14 mouse cellular contexts compared by ENCODE assay signal in genomic region chr10:70901193-70901875, GRCm38 (mm10).
A peak's percentile ranks its signal among the peaks of the same experiment; 100 is the strongest.
DNase-seq lines count a peak whose midpoint lies in the region; ATAC-seq lines count a peak whose summit lies in the region.
"Had no signal": no experiment of that assay in that cellular context is flagged by ENCODE, and none has a peak within 500 bp of the region (broad histone marks: within the 10 kb centered on the region; RNA-seq: fewer than 3 reads in every experiment).

No protein-coding gene starts in this region.

- ATAC-seq in neural tube, embryonic 12.5 days (ENCODE audit: low FRiP score, low read depth): peak; percentile 56; the same call in 1 of the 2 replicates
- no peak for ATAC-seq in neural tube, embryonic 15.5 days (ENCODE audit: low FRiP score)
- peak; percentile 32; the same call in 1 of the 2 replicates for ATAC-seq in hindbrain, embryonic 13.5 days (ENCODE audit: low FRiP score)
- ATAC-seq in heart, embryonic 11.5 days (replicated peaks; ENCODE audit: insufficient number of reproducible peaks, low FRiP score, low TSS enrichment): no peak
- ATAC-seq: activated CD4-positive, CD25-positive, alpha-beta regulatory T cell, adult 4 months; intestine, embryonic 15.5 days had no signal

- no peaks in the 10 kb centered on the region for H3K4me1 ChIP-seq in neural tube, embryonic 12.5 days
- no peaks in the 10 kb centered on the region for H3K4me1 ChIP-seq in neural tube, embryonic 15.5 days
- H3K4me1 ChIP-seq in hindbrain, embryonic 13.5 days (replicated peaks): peaks cover 23% of the 10 kb centered on the region
- H3K4me1 ChIP-seq in midbrain, embryonic 10.5 days: peaks cover 29% of the 10 kb centered on the region
- no peaks in the 10 kb centered on the region for H3K4me1 ChIP-seq in heart, embryonic 11.5 days (ENCODE audit: control insufficient read depth, insufficient read depth, low read length)
- H3K4me1 ChIP-seq: intestine, embryonic 15.5 days had no signal

- DNase-seq in midbrain, embryonic 10.5 days (ENCODE audit: low spot score): peak; percentile 47
- DNase-seq in T-cell, adult 2 months (ENCODE audit: low spot score): no peak
- no peak for DNase-seq in urinary bladder, adult 2 months (ENCODE audit: low spot score)
- DNase-seq in urinary bladder, postnatal 25 days (ENCODE audit: low spot score): no peak
- DNase-seq: heart, adult 2 months had no signal

- no peak overlapping the region for H3K9ac ChIP-seq in neural tube, embryonic 12.5 days
- H3K9ac ChIP-seq in neural tube, embryonic 15.5 days (replicated peaks): no peak overlapping the region
- no peak overlapping the region for H3K9ac ChIP-seq in hindbrain, embryonic 13.5 days
- H3K9ac ChIP-seq in heart, embryonic 11.5 days (ENCODE audit: low read depth, low read length): no peak overlapping the region
- H3K9ac ChIP-seq: intestine, embryonic 15.5 days; liver, embryonic 14.5 days had no signal

- H3K36me3 ChIP-seq in neural tube, embryonic 12.5 days: no peaks in the 10 kb centered on the region
- H3K36me3 ChIP-seq in neural tube, embryonic 15.5 days: no peaks in the 10 kb centered on the region
- H3K36me3 ChIP-seq in hindbrain, embryonic 13.5 days: no peaks in the 10 kb centered on the region
- H3K36me3 ChIP-seq in midbrain, embryonic 10.5 days: no peaks in the 10 kb centered on the region
- no peaks in the 10 kb centered on the region for H3K36me3 ChIP-seq in heart, embryonic 11.5 days (ENCODE audit: control insufficient read depth, insufficient read depth, low read length)
- H3K36me3 ChIP-seq: intestine, embryonic 15.5 days had no signal

- H3K27ac ChIP-seq in neural tube, embryonic 12.5 days: no peak overlapping the region
- H3K27ac ChIP-seq in neural tube, embryonic 15.5 days (replicated peaks): no peak overlapping the region
- H3K27ac ChIP-seq in hindbrain, embryonic 13.5 days: no peak overlapping the region
- peak overlapping the region; percentile 52; the same call in 1 of the 2 replicates for H3K27ac ChIP-seq in midbrain, embryonic 10.5 days (replicated peaks)
- no peak overlapping the region for H3K27ac ChIP-seq in heart, embryonic 11.5 days (ENCODE audit: low read depth, low read length)
- H3K27ac ChIP-seq: heart, adult 2 months; intestine, embryonic 15.5 days; liver, embryonic 14.5 days had no signal

- H3K9me3 ChIP-seq in neural tube, embryonic 12.5 days: no peaks in the 10 kb centered on the region
- no peaks in the 10 kb centered on the region for H3K9me3 ChIP-seq in neural tube, embryonic 15.5 days (replicated peaks)
- H3K9me3 ChIP-seq in hindbrain, embryonic 13.5 days: no peaks in the 10 kb centered on the region
- no peaks in the 10 kb centered on the region for H3K9me3 ChIP-seq in midbrain, embryonic 10.5 days (replicated peaks)
- no peaks in the 10 kb centered on the region for H3K9me3 ChIP-seq in heart, embryonic 11.5 days (replicated peaks; ENCODE audit: control insufficient read depth, low read length)
- H3K9me3 ChIP-seq: intestine, embryonic 15.5 days had no signal

- WGBS in neural tube, embryonic 12.5 days: 74% methylated on average over 11 of the region's 11 CpGs
- 65% methylated on average over 11 of the region's 11 CpGs for WGBS in neural tube, embryonic 15.5 days
- 67% methylated on average over 11 of the region's 11 CpGs for WGBS in hindbrain, embryonic 13.5 days
- WGBS in midbrain, embryonic 10.5 days: 54% methylated on average over 11 of the region's 11 CpGs
- 72% methylated on average over 11 of the region's 11 CpGs for WGBS in heart, embryonic 11.5 days (ENCODE audit: insufficient replicate concordance)

- no peaks in the 10 kb centered on the region for H3K27me3 ChIP-seq in neural tube, embryonic 12.5 days (replicated peaks)
- no peaks in the 10 kb centered on the region for H3K27me3 ChIP-seq in neural tube, embryonic 15.5 days (replicated peaks)
- no peaks in the 10 kb centered on the region for H3K27me3 ChIP-seq in hindbrain, embryonic 13.5 days
- no peaks in the 10 kb centered on the region for H3K27me3 ChIP-seq in midbrain, embryonic 10.5 days (ENCODE audit: low read depth, poor library complexity, severe bottlenecking)
- H3K27me3 ChIP-seq in heart, embryonic 11.5 days (ENCODE audit: control insufficient read depth, insufficient read depth, low read length): no peaks in the 10 kb centered on the region
- H3K27me3 ChIP-seq: CH12.LX; intestine, embryonic 15.5 days had no signal

- H3K4me3 ChIP-seq in neural tube, embryonic 12.5 days: no peak overlapping the region
- no peak overlapping the region for H3K4me3 ChIP-seq in neural tube, embryonic 15.5 days (replicated peaks)
- H3K4me3 ChIP-seq in hindbrain, embryonic 13.5 days: no peak overlapping the region
- no peak overlapping the region for H3K4me3 ChIP-seq in midbrain, embryonic 10.5 days
- no peak overlapping the region for H3K4me3 ChIP-seq in heart, embryonic 11.5 days (ENCODE audit: low read depth, low read length)
- H3K4me3 ChIP-seq: erythroblast, embryonic 14.5 days; heart, adult 2 months; intestine, embryonic 15.5 days had no signal

- H3K4me2 ChIP-seq in neural tube, embryonic 12.5 days (replicated peaks): no peak overlapping the region
- H3K4me2 ChIP-seq in neural tube, embryonic 15.5 days: no peak overlapping the region
- H3K4me2 ChIP-seq in hindbrain, embryonic 13.5 days: no peak overlapping the region
- no peak overlapping the region for H3K4me2 ChIP-seq in heart, embryonic 11.5 days
- H3K4me2 ChIP-seq: intestine, embryonic 15.5 days had no signal

Comparison
In these comparisons a context has a peak if more than half of its experiments do, and no peak if none do; other contexts are left out.
1. ATAC-seq: peak in neural tube, embryonic 12.5 days (single experiment) and hindbrain, embryonic 13.5 days (single experiment); none in neural tube, embryonic 15.5 days (single experiment) and heart, embryonic 11.5 days (single experiment).